Mouse (Mus musculus): ENCODE data around the gene Trmt10a.

GRCm38 (mm10) chr3:138162553-138163183 is 19.4 kb downstream of the Trmt10a start:
- TF ChIP-seq CTCF (IDR thresholded peaks at IDR 0.05; ENCODE audit: low read depth) (no peak), EP300 (IDR thresholded peaks at IDR 0.05; ENCODE audit: low read depth) (no peak)
